Mouse (Mus musculus) left cerebral cortex, adult 8-10 months (tissue): ENCODE measurements around the gene Mgat4a. TPM values are rescaled to one million over a fixed set of nuclear protein-coding genes. Genes with fewer than 3 reads are reported as not detected.
A peak's percentile ranks its signal among the peaks of the same experiment; 100 is the strongest.

ENCODE experiments used
- DNase-seq, 2 experiments: peaks; one replicate each; pipeline ENCODE4 v3.0.0; 2022; ENCODE audit warnings: low spot score in 2 of 2
- total RNA-seq, 4 experiments: library from RNA; stranded (reverse); gene quantifications; 2 replicates each; pipeline ENCODE4 v1.2.4; 2022

The Mgat4a gene
- total RNA-seq, 4 experiments from 2014 or later, result 28.8 to 31.9 (median 29.2) TPM

DNA sequence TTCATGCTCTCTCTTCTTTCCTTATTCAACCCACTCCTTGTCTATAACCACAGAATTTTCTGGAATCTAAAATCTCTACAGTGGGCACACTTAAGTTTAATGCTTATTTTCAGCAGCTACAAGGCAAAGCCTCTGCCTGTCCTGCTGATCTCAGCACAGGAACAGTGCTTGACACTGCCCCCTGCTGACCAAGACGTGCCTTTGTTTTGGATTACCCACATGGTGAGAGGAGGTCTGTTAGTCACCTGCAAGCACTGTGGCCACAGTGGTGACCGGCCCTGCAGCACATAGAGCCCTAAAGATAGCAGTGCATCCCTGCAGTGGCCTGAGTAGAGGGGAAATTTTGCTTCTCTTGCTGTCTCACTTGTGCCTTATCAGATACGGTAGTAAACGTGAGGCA lies 139.1 kb downstream of the Mgat4a start:
- DNase-seq, result peak in 1 of 2 experiments; percentile 46

DNA sequence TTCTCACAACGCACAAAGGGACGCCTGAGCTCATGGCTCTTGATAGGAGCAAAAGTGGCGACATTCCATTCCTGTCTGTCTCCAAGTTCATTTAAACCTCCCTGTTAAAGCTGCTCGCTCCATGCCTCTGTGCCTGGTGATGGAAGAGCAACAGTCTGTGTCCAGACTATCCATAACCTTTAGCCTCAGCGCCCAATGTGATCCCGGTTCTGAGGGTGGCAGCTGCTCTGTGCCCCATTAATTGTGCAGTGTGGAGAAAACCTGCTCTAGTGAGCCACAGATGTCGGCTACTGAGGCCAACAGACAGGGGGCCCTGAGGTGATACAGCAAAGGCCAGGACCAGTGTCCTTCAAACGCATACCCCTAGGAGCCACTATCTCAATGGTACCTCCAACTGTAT lies 141.1 kb downstream of the Mgat4a start:
- no peak for DNase-seq

DNA sequence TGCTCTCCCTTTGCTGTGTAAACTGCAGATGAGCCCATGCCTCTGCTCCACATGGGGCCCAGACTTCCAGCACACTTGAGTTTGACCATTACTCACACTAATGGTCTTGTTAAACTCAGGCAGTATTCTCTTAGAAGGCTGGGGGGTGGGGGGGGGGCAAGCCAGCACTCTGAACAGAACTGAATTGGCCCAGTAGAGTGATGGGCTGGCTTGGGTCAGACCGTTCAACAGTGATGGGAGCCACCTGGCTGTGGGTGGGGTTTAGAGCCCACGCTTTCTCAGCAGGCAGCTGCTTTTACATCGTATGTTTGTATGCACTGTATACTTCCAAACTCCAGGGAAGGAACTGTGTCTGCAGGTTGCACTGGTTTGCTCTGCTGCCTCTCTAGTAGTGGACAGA lies 141.9 kb downstream of the Mgat4a start:
- DNase-seq, result no peak

DNA sequence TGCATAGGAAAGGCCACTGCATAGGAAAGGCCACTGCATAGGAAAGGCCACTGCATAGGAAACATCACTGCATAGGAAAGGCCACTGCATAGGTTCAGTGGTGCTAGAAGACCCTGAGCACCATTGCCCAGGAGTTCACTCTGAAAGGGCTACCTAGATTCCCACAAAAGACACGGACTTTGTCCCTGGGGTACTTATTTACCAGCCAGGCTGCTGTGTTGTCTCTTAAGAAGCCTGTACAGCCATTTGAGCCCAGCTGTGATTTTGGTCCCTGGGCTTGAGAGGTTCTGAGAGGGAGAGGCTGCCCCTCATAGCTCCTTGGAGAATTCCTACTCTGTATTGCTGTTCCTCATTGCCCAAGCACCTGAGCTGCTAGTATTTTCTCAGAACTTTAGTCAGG lies 144.3 kb downstream of the Mgat4a start:
- no peak for DNase-seq

DNA sequence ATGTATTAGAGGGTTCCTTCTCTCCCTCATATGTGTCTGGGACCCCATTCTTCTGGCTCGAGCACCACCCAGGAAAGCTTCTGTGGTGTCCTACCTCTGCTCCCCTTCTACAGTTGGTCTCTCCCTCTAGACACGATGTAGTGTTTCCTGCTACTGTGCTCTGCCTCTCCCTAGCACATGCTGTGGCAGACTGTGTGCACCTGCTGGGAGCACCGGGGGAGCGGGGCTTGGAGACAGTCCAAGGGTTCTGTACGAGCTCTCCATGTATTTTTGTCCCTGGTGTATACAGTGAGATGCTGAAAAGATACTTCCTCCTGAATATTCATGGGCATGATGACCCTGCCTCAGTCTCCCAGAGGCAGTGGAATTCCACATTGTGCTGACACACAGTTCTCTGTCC lies 147.6 kb downstream of the Mgat4a start:
- peak in 1 of 2 experiments; percentile 63 for DNase-seq

Other genes starting within 250 kb of the Mgat4a start
- 100 to 1,000 TPM; 207 to 234 (median 221) TPM for gene Inpp4a, start 241.2 kb downstream of the Mgat4a start, total RNA-seq
- 10 to 100 TPM; 63.5 to 76.8 (median 70.0) TPM for gene Coa5, start 110.9 kb downstream of the Mgat4a start, total RNA-seq
- 10 to 100 TPM; 52.7 to 71.7 (median 57.1) TPM for gene Unc50, start 110.9 kb downstream of the Mgat4a start, total RNA-seq
- 100 to 1,000 TPM; 243 to 289 (median 255) TPM for gene 2010300C02Rik, start 179.1 kb upstream of the Mgat4a start, total RNA-seq